Mouse (Mus musculus) olfactory bulb, adult 2 months (tissue): Measurements from ENCODE around the gene Szrd1. TPM values are rescaled to one million over a fixed set of nuclear protein-coding genes. Genes with fewer than 3 reads are reported as not detected.
A peak's percentile ranks its signal among the peaks of the same experiment; 100 is the strongest.

Experiments used
- H3K27ac ChIP-seq: fragments of 200-500 bp; 2 replicates; pipeline ENCODE4 v1.5.1; 2012; ENCODE audit warnings: low read depth, low read length; ENCODE audit not compliant: insufficient read depth
- H3K4me1 ChIP-seq: fragments of 200-500 bp; 2 replicates; pipeline ENCODE4 v1.6.1; 2012; ENCODE audit warnings: low read length; ENCODE audit not compliant: control insufficient read depth, insufficient read depth
- H3K4me3 ChIP-seq: fragments of 200-500 bp; 2 replicates; pipeline ENCODE4 v1.5.1; 2012; ENCODE audit warnings: mild to moderate bottlenecking, low read depth, low read length, moderate library complexity; ENCODE audit not compliant: insufficient read depth
- CTCF ChIP-seq: fragments of 200-500 bp; IDR thresholded peaks from 2 replicates; pipeline ENCODE4 v1.5.1; 2012; ENCODE audit warnings: low read depth, mild to moderate bottlenecking, low read length, moderate library complexity; ENCODE audit not compliant: insufficient read depth
- POLR2A ChIP-seq: fragments of 200-500 bp; IDR thresholded peaks from 2 replicates; pipeline ENCODE4 v1.6.1; 2012; ENCODE audit warnings: mild to moderate bottlenecking, low read depth, low read length, moderate library complexity; ENCODE audit not compliant: insufficient read depth
- WGBS: fragments of 180-500 bp; shearing (Covaris S2); methylation state at CpG from one replicate; pipeline ENCODE4 v1.1.7; 2018; 5-methylcytosine and 5-hydroxymethylcytosine counted together
- polyA plus RNA-seq: library from polyadenylated mRNA; stranded (reverse); fragments of >200 nt; gene quantifications from 2 replicates; pipeline ENCODE4 v1.2.4, GENCODE M21; 2012; ENCODE audit warnings: low replicate concordance; ENCODE audit not compliant: missing spikeins, insufficient read depth, insufficient read length

Gene Szrd1
- polyA plus RNA-seq, result not detected in 2 replicates

DNA sequence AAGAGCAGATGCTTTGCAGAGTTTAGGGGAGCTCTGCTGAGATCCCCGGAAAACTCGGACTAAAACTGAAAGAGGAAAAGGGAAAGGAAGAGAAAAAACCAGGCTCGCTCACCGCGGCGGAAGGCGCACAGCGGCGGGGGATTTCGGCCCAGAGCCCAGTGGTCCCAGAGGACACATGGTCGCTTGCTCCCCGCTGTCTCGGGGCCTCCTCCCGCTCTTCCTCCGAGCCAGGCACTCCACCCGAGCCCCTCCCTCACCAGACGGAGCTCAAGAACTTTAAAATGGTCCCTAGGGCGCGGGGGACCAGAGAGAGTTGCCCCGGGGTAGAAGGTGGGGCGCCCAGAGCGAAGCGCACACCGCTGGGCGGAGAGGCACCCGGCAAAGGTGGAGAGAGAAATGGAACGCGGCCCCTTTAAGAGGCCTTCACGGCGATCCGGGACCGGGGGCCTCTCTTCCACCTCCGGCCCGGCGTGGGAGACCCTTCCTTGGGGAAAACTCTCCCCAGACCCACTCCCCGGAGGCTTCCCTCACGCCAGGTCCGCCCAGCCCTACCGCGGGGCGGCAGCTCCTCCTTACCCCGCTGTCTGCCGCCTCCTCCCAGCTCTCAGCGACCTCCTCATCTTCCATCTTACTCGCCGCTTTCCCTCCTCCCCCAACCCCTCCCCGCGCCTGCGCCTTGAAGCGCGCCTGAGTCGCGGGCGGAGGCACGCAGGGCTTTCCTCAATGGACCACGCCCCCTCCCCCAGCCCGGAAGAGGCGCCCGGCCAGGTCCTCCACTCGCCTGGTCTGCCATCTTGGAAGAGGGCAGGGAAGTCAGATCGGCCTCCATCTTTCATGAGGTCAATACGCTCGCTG is at the start of gene Szrd1:
TSS of gene Szrd1 (minus strand) at position 660 of the 855 bp plus-strand sequence.
- Histone ChIP-seq H3K4me3 (peak within 1 kb of the TSS; percentile 69), H3K27ac (peak within 1 kb of the TSS; percentile 89), H3K4me1 (peaks cover 23% of the 10 kb centered on the region)
- under 1% methylated on average over 63 of the region's 63 CpGs for WGBS
- no peak for TF ChIP-seq CTCF
- TF ChIP-seq POLR2A, result peak; percentile 60

DNA sequence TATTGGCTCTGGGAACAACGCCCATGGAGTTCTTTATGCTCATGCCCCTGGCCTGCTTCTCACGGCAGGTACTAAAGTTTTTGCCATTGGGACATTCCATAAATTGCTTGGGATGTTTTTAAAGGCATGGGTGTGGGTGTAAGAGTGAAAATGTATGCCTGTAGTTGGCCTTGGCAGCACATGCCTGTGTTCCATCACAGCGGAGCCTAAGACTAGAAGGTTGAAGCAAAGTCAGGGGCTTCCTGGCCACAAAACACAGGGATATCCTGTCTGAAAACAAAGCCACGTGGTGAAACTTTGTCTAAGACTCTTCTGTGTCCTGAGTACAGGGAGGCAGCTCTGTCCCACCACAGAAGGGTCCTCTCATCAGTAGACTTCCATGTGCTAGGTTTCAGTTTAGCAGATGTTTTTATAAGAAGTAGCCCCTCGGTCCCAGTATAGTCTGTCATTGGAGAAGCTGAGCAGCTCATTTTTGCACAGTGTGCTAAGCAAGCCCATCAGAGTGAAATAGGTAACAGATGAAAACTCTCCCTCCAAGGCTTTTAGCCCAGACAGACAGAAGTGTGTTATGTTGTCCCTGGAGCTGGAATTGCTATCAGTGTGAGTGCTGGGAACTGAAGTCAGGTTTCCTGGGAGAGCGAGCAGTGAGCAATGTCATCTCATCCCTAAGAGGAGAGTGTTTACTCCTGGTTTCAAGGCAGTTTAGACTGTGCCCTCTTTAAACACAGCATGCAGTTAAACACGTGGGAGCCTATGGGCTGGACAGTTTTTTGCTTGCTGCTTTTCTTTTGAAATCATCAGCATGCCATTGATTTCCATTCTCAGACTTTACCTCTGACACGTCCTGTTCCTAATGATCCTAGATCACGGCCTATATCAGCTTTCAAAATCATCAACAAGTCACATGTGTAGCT is 47.6 kb upstream of the Szrd1 start:
- H3K4me1 ChIP-seq, result peaks cover 10% of the 10 kb centered on the region
- TF ChIP-seq CTCF, result no peak
- no peak for TF ChIP-seq POLR2A
- H3K27ac ChIP-seq, result no peak overlapping the region
- 74% methylated on average over 9 of the region's 9 CpGs for WGBS
- H3K4me3 ChIP-seq, result no peak overlapping the region

DNA sequence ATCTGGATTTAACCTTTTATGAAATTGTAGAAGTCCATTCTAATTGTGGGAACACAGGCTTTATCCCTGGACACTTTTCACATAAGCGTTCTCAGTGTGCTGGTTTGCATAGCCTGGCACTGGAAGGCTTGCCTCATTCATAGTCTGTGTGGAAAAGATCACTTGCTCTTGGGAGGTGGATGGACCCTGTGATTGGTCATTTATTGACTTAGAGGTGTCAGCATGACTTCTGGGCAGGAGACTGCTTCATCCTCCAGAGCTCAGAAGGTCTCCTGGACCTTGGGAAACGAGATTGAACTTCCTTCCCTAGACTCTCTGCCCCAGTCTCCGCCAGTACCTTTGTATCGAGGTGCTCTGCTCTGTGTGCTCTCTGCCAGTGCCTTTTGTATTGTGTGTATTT is 44.9 kb upstream of the Szrd1 start:
- WGBS, result 94% methylated on average over 4 of the region's 4 CpGs
- TF ChIP-seq POLR2A, result no peak
- no peak for TF ChIP-seq CTCF
- H3K27ac ChIP-seq, result no peak overlapping the region
- H3K4me1 ChIP-seq, result peaks cover 10% of the 10 kb centered on the region
- no peak overlapping the region for H3K4me3 ChIP-seq

DNA sequence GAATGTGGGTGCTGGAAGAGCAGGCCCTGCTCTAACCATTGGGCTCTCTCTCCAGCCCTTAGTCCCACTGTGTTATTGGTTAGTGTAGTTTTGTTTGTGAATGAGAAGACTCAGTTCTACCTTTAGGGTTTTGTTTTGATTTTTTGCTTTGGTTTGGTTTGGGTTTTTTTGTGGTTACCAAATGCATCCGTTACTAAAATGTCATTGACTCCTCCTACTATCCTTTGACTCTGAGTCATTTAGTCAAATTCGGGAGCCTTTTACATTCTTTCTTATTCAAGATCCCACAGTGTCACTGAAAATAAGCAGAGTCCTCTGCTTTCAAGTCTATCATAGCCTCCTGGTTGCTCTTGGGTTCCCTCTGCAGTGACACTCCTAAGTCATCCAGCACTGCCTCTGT is 44.4 kb upstream of the Szrd1 start:
- no peak overlapping the region for H3K27ac ChIP-seq
- TF ChIP-seq POLR2A, result no peak
- 34% methylated on average over 2 of the region's 2 CpGs for WGBS
- peaks cover 12% of the 10 kb centered on the region for H3K4me1 ChIP-seq
- no peak overlapping the region for H3K4me3 ChIP-seq

DNA sequence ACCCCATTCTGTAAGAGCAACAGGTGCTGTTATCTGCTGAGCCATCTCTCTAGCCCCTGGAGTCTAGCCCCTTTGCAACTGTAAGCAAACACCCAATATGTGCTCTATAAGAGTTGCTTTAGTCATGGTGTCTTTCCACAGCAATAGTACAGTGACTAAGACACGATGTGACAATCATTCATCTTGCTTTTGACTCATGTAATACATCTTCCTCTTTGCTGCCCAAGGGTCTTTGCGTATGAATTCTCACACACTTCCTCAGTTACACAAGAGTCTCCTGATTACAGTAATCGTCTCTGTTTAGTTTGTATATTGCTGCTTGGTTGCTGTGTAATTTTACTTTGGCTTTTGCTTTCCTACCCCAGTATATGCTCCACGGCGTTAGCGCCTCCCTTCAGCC is 42.4 kb upstream of the Szrd1 start:
- WGBS, result 96% methylated on average over 6 of the region's 6 CpGs
- no peak overlapping the region for H3K27ac ChIP-seq
- H3K4me1 ChIP-seq, result peaks cover 18% of the 10 kb centered on the region
- no peak overlapping the region for H3K4me3 ChIP-seq
- TF ChIP-seq CTCF (no peak), POLR2A (no peak)

DNA sequence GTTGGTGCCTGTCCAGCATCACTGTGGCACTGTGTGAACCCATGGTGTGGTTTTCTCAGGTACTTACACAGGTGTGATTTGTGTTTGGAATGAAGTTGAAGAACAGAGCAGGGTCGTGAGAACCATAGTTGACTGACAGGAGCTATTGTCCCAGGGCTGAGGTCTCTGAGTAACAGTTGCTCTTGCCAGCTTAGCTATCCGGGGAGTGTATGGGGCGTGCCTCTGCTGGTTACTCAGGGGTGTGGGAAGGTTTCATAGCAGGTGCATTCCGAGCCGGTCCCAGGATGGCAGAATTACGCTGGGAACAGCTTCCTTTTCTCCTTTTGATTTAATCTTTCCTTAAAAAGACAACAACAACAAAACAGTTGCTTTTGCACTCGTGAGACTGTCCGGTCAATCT is 41.3 kb upstream of the Szrd1 start:
- 77% methylated on average over 8 of the region's 8 CpGs for WGBS
- TF ChIP-seq CTCF (no peak), POLR2A (no peak)

DNA sequence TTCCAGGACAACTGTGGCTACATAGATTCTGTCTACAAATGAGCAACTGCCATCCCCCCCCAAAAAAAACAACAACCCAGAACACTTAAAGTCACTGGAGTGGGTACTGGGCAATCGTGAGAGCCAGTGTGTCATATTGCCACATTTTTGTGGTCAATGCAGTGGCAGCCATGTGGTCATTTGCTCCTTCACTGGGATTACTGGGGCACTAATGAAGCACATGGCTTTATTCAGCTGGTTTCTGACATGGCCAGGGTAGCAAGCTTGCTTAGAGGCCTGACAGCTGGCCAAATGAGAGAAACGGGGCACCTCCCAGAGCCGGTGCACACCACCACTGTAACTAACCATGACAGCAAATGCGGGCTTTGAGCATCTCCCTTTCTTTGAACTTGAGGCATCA is 38.9 kb upstream of the Szrd1 start:
- peaks cover 12% of the 10 kb centered on the region for H3K4me1 ChIP-seq
- TF ChIP-seq CTCF (no peak), POLR2A (no peak)
- H3K27ac ChIP-seq, result no peak overlapping the region
- WGBS, result 46% methylated on average over 4 of the region's 4 CpGs
- no peak overlapping the region for H3K4me3 ChIP-seq

More for the DNA sequence above, 41.3 kb upstream of the Szrd1 start:
- Histone ChIP-seq H3K27ac (no peak overlapping the region), H3K4me1 (peaks cover 17% of the 10 kb centered on the region), H3K4me3 (no peak overlapping the region)

DNA sequence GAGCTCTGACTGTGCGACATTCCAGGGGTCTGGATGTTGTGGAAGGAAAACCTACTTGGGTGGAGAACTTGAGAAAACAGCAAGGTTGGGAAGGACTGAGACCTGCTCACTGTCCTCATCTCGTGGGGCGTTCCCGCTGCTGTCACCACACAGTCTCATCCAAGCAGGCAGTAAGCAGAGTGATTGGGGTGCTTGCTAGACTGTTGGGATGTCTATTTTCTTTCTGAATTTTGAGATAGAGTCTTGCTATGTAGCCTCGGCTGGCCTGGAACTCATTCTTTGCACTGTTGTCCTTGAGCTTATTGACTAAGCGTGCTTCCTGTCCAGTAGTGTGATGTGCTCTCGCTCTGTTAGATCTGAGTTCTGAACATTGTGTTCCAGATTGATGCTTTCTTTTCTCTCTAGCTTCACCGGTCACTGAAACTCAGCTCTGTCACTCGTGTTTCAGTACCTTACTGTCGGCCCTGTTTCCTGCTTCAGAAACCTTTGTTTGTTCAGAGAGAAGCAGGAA is 36.8 kb upstream of the Szrd1 start:
- Histone ChIP-seq H3K4me1 (peaks cover 16% of the 10 kb centered on the region), H3K4me3 (no peak overlapping the region), H3K27ac (0 out of 2 replicates have a peak overlapping the region, but pooled peaks have one; percentile 15)
- no peak for TF ChIP-seq CTCF
- no peak for TF ChIP-seq POLR2A
- WGBS, result 77% methylated on average over 10 of the region's 10 CpGs
